Mouse (Mus musculus): ENCODE measurements around the gene Tufm. TPM values are rescaled to one million over a fixed set of nuclear protein-coding genes. Genes with fewer than 3 reads are reported as not detected.

Gene Tufm
- polyA plus RNA-seq, 1 experiment = not detected

DNA sequence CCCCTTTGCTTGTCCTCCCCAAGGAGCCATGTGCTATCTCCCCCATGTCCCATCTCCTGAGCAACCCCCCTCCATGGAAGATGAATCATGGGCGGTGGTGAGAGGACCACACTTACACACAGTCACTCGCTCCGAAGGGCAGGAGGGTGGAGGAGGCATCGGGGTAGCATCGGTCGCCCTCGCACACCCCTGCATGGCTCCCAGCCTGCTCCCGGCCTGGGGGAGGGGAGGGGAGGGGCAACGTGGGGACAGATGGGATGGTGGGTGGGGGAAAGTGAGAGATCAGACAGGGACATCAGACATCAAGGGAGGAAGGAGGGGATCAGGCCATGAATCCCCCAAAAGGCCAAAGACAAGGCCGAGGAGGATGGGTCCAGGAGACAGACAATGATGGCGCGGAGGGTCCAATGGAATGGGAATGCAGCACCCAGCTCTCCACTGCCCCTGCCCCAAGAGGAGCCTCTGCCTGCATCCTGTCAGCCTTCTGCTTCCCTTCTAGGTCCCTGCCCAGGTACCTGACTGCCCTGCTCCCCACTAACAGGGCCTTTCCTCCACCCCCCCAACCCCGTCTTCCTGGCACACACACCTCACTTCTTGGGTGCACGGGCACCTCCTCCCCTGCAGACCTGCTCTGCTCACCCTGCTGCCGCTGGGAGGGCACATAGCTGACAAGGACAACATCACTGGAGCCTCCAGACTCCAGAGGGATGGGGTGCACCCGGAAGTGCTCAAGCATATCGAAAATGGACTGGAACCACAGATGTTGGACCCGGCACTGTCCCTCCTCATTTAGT is 19.1 kb upstream of the Tufm start:
- H3K4me1 ChIP-seq (ENCODE audit: control insufficient read depth, insufficient read depth, low read length) = peaks cover 29% of the 10 kb centered on the region
- no peak overlapping the region for H3K4me3 ChIP-seq (ENCODE audit: insufficient read depth, low read depth, low read length)
- TF ChIP-seq CTCF (IDR thresholded peaks at IDR 0.05; ENCODE audit: insufficient read depth, low read depth, low read length) (no peak), POLR2A (IDR thresholded peaks at IDR 0.05; ENCODE audit: insufficient read depth, low read depth, low read length) (no peak)
- H3K27ac ChIP-seq (ENCODE audit: insufficient read depth, low read depth, low read length) = no peak overlapping the region
- 83% methylated on average over 18 of the region's 18 CpGs for WGBS

DNA sequence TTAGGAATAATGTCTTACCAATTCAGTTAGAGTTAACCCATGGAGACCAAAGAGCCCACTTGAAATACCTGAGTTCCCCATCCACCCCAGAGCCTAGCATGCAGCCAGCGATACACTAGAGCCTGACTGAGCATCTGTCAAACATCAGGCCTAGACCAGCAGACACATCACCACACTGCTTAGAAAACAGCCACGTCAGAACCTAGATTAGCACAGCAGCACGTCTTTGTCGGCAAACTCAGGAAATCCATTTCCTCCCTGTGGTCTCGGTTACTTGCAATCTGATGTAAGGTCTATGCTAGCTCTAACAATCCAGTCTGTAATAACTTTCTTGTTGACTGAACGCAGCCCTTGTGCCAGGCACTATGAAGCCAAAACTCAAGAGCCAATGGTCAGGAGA is 17.1 kb upstream of the Tufm start:
- TF ChIP-seq POLR2A (IDR thresholded peaks at IDR 0.05; ENCODE audit: insufficient read depth, low read depth, low read length) (no peak), CTCF (IDR thresholded peaks at IDR 0.05; ENCODE audit: insufficient read depth, low read depth, low read length) (no peak)
- no peak overlapping the region for H3K4me3 ChIP-seq (ENCODE audit: insufficient read depth, low read depth, low read length)
- no peak overlapping the region for H3K27ac ChIP-seq (ENCODE audit: insufficient read depth, low read depth, low read length)
- H3K4me1 ChIP-seq (ENCODE audit: control insufficient read depth, insufficient read depth, low read length) = peaks cover 30% of the 10 kb centered on the region
- WGBS = 76% methylated on average over 6 of the region's 6 CpGs

DNA sequence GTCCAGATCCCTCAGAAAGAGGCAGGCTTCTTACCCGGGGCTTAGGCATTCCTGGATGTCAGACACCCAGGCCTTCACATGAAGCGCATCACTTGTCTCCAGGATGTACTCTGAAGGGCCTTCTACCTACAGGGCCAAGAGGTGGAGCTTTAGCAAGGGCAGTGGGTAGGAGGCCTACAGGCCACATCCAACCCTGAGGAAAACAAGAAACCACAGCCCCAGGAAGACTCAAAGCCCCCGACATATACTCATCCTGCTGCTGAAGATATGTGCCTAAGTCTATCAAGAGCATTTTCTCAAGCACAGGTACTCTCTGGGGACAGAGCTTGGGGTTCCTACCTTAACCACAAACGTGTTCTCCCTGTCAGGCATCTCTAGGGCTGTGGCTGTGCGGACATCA is 15.8 kb upstream of the Tufm start:
- TF ChIP-seq CTCF (IDR thresholded peaks at IDR 0.05; ENCODE audit: insufficient read depth, low read depth, low read length) (no peak), POLR2A (IDR thresholded peaks at IDR 0.05; ENCODE audit: insufficient read depth, low read depth, low read length) (no peak)
- H3K4me1 ChIP-seq (ENCODE audit: control insufficient read depth, insufficient read depth, low read length) = peaks cover 19% of the 10 kb centered on the region
- H3K4me3 ChIP-seq (ENCODE audit: insufficient read depth, low read depth, low read length) = no peak overlapping the region
- WGBS = 93% methylated on average over 5 of the region's 5 CpGs
- H3K27ac ChIP-seq (ENCODE audit: insufficient read depth, low read depth, low read length) = no peak overlapping the region

DNA sequence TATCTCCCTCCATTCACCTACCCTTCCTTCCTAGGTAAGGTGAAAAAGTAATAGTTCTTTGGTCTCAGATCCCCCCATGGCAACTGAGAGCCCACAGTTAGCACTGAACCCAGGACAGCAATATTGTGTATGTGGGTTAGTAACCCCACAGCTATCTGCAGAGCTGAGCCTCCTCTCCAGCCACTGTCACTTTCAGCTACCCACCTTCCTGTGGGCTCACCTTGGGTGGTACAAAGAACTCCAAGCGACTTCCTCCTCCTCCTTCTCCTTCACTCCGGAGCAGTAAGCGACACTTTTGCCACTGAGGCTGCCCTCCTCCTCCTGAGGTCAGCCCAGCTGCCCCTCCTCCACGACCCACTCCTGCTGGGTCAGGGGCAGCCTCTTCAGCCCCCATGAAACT is 15.3 kb upstream of the Tufm start:
- TF ChIP-seq CTCF (IDR thresholded peaks at IDR 0.05; ENCODE audit: insufficient read depth, low read depth, low read length) (no peak), POLR2A (IDR thresholded peaks at IDR 0.05; ENCODE audit: insufficient read depth, low read depth, low read length) (no peak)
- no peak overlapping the region for H3K27ac ChIP-seq (ENCODE audit: insufficient read depth, low read depth, low read length)
- no peak overlapping the region for H3K4me3 ChIP-seq (ENCODE audit: insufficient read depth, low read depth, low read length)
- WGBS = 92% methylated on average over 4 of the region's 4 CpGs
- H3K4me1 ChIP-seq (ENCODE audit: control insufficient read depth, insufficient read depth, low read length) = peaks cover 19% of the 10 kb centered on the region

DNA sequence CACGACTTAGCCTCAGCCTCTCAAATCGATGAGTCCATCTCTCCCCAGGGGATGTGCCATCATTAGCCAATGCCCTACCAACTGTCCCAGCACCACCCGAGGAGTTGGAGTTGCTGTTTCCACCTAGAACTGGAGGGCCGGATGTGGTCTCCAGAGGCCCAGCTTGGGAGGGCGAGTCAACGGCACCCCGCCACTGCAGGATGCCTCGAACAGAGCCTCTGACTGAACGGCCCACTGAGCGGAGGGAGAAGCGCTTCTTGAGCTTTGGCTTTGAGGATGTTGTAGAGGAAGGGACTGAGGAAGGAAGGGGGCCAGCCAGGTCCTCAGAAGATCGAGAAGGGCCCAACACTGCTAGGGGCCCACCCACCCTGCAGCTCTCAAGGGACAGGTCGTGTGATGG is 14.9 kb upstream of the Tufm start:
- Histone ChIP-seq H3K4me1 (ENCODE audit: control insufficient read depth, insufficient read depth, low read length) (peaks cover 19% of the 10 kb centered on the region), H3K27ac (ENCODE audit: insufficient read depth, low read depth, low read length) (no peak overlapping the region), H3K4me3 (ENCODE audit: insufficient read depth, low read depth, low read length) (no peak overlapping the region)
- WGBS = 81% methylated on average over 13 of the region's 13 CpGs
- TF ChIP-seq CTCF (IDR thresholded peaks at IDR 0.05; ENCODE audit: insufficient read depth, low read depth, low read length) (no peak; the same call in 1 of the 2 replicates), POLR2A (IDR thresholded peaks at IDR 0.05; ENCODE audit: insufficient read depth, low read depth, low read length) (no peak)

DNA sequence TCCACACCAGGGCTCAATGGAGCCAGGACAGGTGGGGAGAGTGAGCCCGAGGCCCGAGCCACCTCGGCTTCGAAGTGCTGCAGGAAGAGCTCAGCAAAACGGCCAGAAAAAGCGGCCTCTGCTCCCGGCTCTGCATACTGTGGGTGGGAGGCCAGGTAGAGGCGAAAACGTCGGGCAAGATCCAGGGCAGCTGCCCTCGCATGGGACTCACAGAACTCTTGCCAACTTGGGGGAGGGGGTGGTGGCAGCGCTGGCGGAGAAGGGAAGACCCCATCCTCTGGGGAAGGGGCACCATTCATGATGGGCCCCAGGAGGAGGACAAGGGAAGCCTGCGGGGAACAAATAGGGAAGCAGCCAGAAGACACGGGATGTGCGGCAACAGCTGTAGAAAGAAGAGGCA is 14.4 kb upstream of the Tufm start:
- Histone ChIP-seq H3K4me1 (ENCODE audit: control insufficient read depth, insufficient read depth, low read length) (peaks cover 19% of the 10 kb centered on the region), H3K4me3 (ENCODE audit: insufficient read depth, low read depth, low read length) (no peak overlapping the region), H3K27ac (ENCODE audit: insufficient read depth, low read depth, low read length) (no peak overlapping the region)
- no peak for TF ChIP-seq POLR2A (IDR thresholded peaks at IDR 0.05; ENCODE audit: insufficient read depth, low read depth, low read length)
- no peak for TF ChIP-seq CTCF (IDR thresholded peaks at IDR 0.05; ENCODE audit: insufficient read depth, low read depth, low read length)
- 89% methylated on average over 16 of the region's 16 CpGs for WGBS

DNA sequence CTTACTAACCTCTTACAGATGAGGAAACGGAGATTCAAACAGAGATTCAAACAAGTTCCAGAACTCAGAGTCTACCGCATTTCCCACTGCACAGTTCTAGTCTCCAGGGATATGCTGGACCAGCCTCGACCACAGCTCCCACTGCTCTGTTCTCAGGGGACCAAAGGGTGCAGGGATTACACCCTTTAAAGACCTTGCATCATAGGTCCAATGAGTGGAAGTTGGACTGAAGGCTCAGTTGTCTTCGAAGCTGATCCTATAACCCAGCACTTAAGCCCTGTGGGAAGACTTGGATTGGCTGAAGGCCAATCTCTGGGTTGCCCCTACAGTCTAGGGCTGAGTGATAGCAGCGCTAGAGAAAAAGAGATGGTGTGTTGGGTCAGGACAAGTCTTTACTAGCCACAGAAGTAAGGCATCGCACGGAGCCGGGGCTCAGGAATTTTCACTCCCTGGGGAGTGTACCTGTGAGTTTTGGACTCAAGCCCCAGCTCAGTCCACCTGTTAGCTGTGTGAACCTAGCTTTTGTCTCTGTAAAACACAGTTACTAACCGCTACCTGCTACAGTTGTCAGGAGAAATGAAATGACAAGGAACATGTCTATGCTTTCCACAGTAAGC is 13.6 kb upstream of the Tufm start:
- Histone ChIP-seq H3K27ac (ENCODE audit: insufficient read depth, low read depth, low read length) (no peak overlapping the region), H3K4me1 (ENCODE audit: control insufficient read depth, insufficient read depth, low read length) (peaks cover 15% of the 10 kb centered on the region), H3K4me3 (ENCODE audit: insufficient read depth, low read depth, low read length) (no peak overlapping the region)
- 70% methylated on average over 9 of the region's 9 CpGs for WGBS
- no peak for TF ChIP-seq CTCF (IDR thresholded peaks at IDR 0.05; ENCODE audit: insufficient read depth, low read depth, low read length)
- TF ChIP-seq POLR2A (IDR thresholded peaks at IDR 0.05; ENCODE audit: insufficient read depth, low read depth, low read length) = no peak

DNA sequence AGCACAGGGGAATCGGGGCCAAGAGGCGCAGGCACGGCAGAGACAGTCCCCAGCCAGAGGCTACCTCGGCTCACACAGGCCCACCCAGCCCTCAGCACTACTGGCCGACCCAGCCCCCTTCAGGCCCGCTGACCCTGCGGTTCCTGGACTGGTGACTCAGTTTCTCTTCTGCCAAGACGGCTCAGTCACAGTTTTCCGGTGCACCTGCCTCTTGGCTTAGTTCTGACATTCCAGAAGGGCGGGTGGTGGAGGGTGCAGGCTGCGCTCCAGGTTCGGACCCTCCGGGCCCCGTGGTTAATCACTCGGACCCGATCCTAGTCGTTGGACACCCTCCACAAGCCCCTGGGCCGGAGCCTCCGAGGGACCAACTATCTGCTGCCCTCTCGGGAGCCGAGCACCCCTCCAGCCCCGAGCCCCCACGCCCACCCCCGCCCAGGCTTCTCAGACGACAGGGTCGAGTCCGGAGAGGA is 12.6 kb upstream of the Tufm start:
- H3K27ac ChIP-seq (ENCODE audit: insufficient read depth, low read depth, low read length) = no peak overlapping the region
- 1% methylated on average over 27 of the region's 27 CpGs for WGBS
- TF ChIP-seq POLR2A (IDR thresholded peaks at IDR 0.05; ENCODE audit: insufficient read depth, low read depth, low read length) = no peak
- H3K4me3 ChIP-seq (ENCODE audit: insufficient read depth, low read depth, low read length) = peak overlapping the region; percentile 63
- peaks cover 15% of the 10 kb centered on the region for H3K4me1 ChIP-seq (ENCODE audit: control insufficient read depth, insufficient read depth, low read length)

DNA sequence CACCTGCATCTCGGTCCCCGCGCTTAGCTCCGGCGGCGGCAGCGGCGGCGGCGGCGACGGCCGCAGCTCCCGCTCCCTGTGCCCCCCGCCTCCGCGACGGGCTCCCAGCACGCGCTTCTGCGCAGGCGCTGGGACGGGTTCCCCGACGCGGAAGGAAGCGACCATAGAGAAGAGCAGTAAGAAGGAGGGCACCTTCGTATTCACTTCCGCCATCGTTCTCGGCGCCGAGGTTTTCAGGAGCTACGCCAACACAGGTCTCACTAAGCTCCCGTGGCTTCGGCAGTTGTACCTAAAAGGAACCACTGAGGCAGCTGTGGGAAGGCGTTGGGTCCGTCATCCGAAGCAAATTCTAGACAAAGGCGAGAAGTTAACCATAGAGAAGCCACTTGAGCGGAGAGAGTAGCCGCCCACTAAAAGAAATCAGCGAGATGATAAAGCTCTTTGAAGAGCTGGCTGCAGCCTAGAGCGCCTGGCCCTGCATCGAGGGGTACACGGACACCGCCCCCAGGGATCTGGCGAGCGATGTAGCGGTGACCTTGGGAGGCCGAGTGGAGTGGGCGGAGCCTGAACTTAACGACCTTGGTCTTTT is 12.1 kb upstream of the Tufm start, which contains the start of gene Sh2b1:
Gene Sh2b1 (minus strand): TSS at position 432 of the 589 bp plus-strand sequence.
- peak within 1 kb of the TSS; percentile 63 for H3K4me3 ChIP-seq (ENCODE audit: insufficient read depth, low read depth, low read length)
- TF ChIP-seq POLR2A (IDR thresholded peaks at IDR 0.05; ENCODE audit: insufficient read depth, low read depth, low read length) (peak; percentile 88), CTCF (IDR thresholded peaks at IDR 0.05; ENCODE audit: insufficient read depth, low read depth, low read length) (no peak)
- H3K4me1 ChIP-seq (ENCODE audit: control insufficient read depth, insufficient read depth, low read length) = peaks cover 15% of the 10 kb centered on the region
- WGBS = under 1% methylated on average over 53 of the region's 53 CpGs
- H3K27ac ChIP-seq (ENCODE audit: insufficient read depth, low read depth, low read length) = peak within 1 kb of the TSS; percentile 90
